ENCODE assay signal across 7 mouse cellular contexts in genomic region chrX:20662716-20663443, GRCm38 (mm10). TPM values are rescaled to one million over a fixed set of nuclear protein-coding genes. Genes with fewer than 3 reads are reported as not detected.
A peak's percentile ranks its signal among the peaks of the same experiment; 100 is the strongest.
DNase-seq lines count a peak whose midpoint lies in the region; ATAC-seq lines count a peak whose summit lies in the region.

No protein-coding gene starts in this region.

- H3K4me2 ChIP-seq in intestine, embryonic 16.5 days (ENCODE audit: low read depth, low read length): peak overlapping the region; percentile 62
- peak overlapping the region; percentile 60 for H3K4me2 ChIP-seq in midbrain, embryonic 11.5 days

- peak; percentile 84 for ATAC-seq in intestine, embryonic 16.5 days
- peak; percentile 90 for ATAC-seq in midbrain, embryonic 11.5 days (ENCODE audit: low FRiP score)

- peak overlapping the region; percentile 84 for H3K9ac ChIP-seq in intestine, embryonic 16.5 days (ENCODE audit: low read depth, low read length)
- H3K9ac ChIP-seq in midbrain, embryonic 11.5 days (ENCODE audit: low read length): peak overlapping the region; percentile 75

- peak overlapping the region; percentile 68 for H3K27ac ChIP-seq in intestine, embryonic 16.5 days (ENCODE audit: low read length)
- H3K27ac ChIP-seq in midbrain, embryonic 11.5 days (ENCODE audit: low read depth, low read length): peak overlapping the region; percentile 57; the same call in 1 of the 2 replicates

- no peaks in the 10 kb centered on the region for H3K9me3 ChIP-seq in intestine, embryonic 16.5 days (ENCODE audit: control insufficient read depth, low read length)
- H3K9me3 ChIP-seq in midbrain, embryonic 11.5 days (ENCODE audit: control insufficient read depth, low read length): no peaks in the 10 kb centered on the region

- intact Hi-C loops in gastrocnemius, postnatal 36 days (cut with DNase I): loop anchor here (1.0 to 5.0 kb wide), 2 partner anchors 108 to 154 kb away; no protein-coding TSS in a partner anchor
- intact Hi-C loops in left cerebral cortex, postnatal 36 days (cut with DNase I): loop anchor here (5.0 to 10.0 kb wide), 2 partner anchors 109 to 282 kb away; no protein-coding TSS in a partner anchor

- H3K27me3 ChIP-seq in intestine, embryonic 16.5 days (replicated peaks; ENCODE audit: control insufficient read depth, insufficient read depth, low read length): no peaks in the 10 kb centered on the region
- no peaks in the 10 kb centered on the region for H3K27me3 ChIP-seq in midbrain, embryonic 11.5 days (ENCODE audit: control insufficient read depth, insufficient read depth, low read length)

- H3K36me3 ChIP-seq in intestine, embryonic 16.5 days (ENCODE audit: control insufficient read depth, insufficient read depth, low read length): no peaks in the 10 kb centered on the region
- no peaks in the 10 kb centered on the region for H3K36me3 ChIP-seq in midbrain, embryonic 11.5 days (ENCODE audit: control insufficient read depth, insufficient read depth, low read length)

- H3K4me1 ChIP-seq in intestine, embryonic 16.5 days (ENCODE audit: control insufficient read depth, insufficient read depth, low read length): no peaks in the 10 kb centered on the region
- H3K4me1 ChIP-seq in midbrain, embryonic 11.5 days (ENCODE audit: control insufficient read depth, insufficient read depth, low read length): peaks cover 6% of the 10 kb centered on the region

- peak; percentile 88 for DNase-seq in adrenal gland, adult 2 months
- DNase-seq in embryo, embryonic 11.5 days (ENCODE audit: low read depth, low spot score): peak; percentile 76
- peak; percentile 65 to 71 for DNase-seq in gastrocnemius, postnatal 36 days
- peak; percentile 67 to 77 for DNase-seq in left cerebral cortex, postnatal 36 days (ENCODE audit: low spot score in 2 of 2)
- DNase-seq in midbrain, embryonic 11.5 days (ENCODE audit: low spot score, missing footprints): peak; percentile 94
- peak; percentile 78 for DNase-seq in skeletal muscle tissue, adult 2 months (ENCODE audit: low read depth, low spot score)

- H3K4me3 ChIP-seq in intestine, embryonic 16.5 days (ENCODE audit: low read length): peak overlapping the region; percentile 64
- peak overlapping the region; percentile 61 for H3K4me3 ChIP-seq in midbrain, embryonic 11.5 days (ENCODE audit: low read depth, low read length)

- 14% methylated on average over 27 of the region's 28 CpGs for WGBS in intestine, embryonic 16.5 days
- 16% methylated on average over 26 of the region's 28 CpGs for WGBS in midbrain, embryonic 11.5 days

RNA-seq across cellular contexts. Expression of gene Uba1, which starts 4.8 kb away (rescaled TPM):
- 100 to 1,000 TPM; 395 to 455 TPM for total RNA-seq in adrenal gland, adult 2 months (2021)
- 426 and 599 TPM in 2 replicates for polyA plus RNA-seq in adrenal gland, adult 2 months (2012; rRNA removed)
- total RNA-seq in gastrocnemius, postnatal 36 days (2021): 100 to 1,000 TPM; 130 to 151 TPM
- 185 and 187 TPM in 2 replicates for polyA plus RNA-seq in intestine, embryonic 16.5 days (2015; fragmentation: Nextera tagmentation; extraction: Ambion mirVana)
- 100 to 1,000 TPM; 334 to 347 TPM for total RNA-seq in left cerebral cortex, postnatal 36 days (2021)
- 278 and 279 TPM in 2 replicates for polyA plus RNA-seq in midbrain, embryonic 11.5 days (2014; fragmentation: Nextera tagmentation; extraction: Ambion mirVana)

RNA-seq across cellular contexts. Expression of gene Cdk16, which starts 24.9 kb away (rescaled TPM):
- 100 to 1,000 TPM; 145 to 176 TPM for total RNA-seq in adrenal gland, adult 2 months (2021)
- polyA plus RNA-seq in adrenal gland, adult 2 months (2012; rRNA removed): 244 and 254 TPM in 2 replicates
- 100 to 1,000 TPM; 112 to 126 TPM for total RNA-seq in gastrocnemius, postnatal 36 days (2021)
- 83.0 and 89.0 TPM in 2 replicates for polyA plus RNA-seq in intestine, embryonic 16.5 days (2015; fragmentation: Nextera tagmentation; extraction: Ambion mirVana)
- total RNA-seq in left cerebral cortex, postnatal 36 days (2021): 100 to 1,000 TPM; 265 to 299 TPM
- polyA plus RNA-seq in midbrain, embryonic 11.5 days (2014; fragmentation: Nextera tagmentation; extraction: Ambion mirVana): 86.5 and 98.7 TPM in 2 replicates

RNA-seq across cellular contexts. Expression of gene Usp11, which starts 40.8 kb away (rescaled TPM):
- 10 to 100 TPM; 23.4 to 25.5 TPM for total RNA-seq in adrenal gland, adult 2 months (2021)
- 13.6 and 14.7 TPM in 2 replicates for polyA plus RNA-seq in adrenal gland, adult 2 months (2012; rRNA removed)
- 1 to 10 TPM; 1.1 to 1.9 TPM for total RNA-seq in gastrocnemius, postnatal 36 days (2021)
- 25.6 and 27.6 TPM in 2 replicates for polyA plus RNA-seq in intestine, embryonic 16.5 days (2015; fragmentation: Nextera tagmentation; extraction: Ambion mirVana)
- 100 to 1,000 TPM; 100 to 114 TPM for total RNA-seq in left cerebral cortex, postnatal 36 days (2021)
- polyA plus RNA-seq in midbrain, embryonic 11.5 days (2014; fragmentation: Nextera tagmentation; extraction: Ambion mirVana): 78.4 and 80.5 TPM in 2 replicates

RNA-seq across cellular contexts. Expression of gene Ndufb11, which starts 45.5 kb away (rescaled TPM):
- 100 to 1,000 TPM; 316 to 341 TPM for total RNA-seq in adrenal gland, adult 2 months (2021)
- polyA plus RNA-seq in adrenal gland, adult 2 months (2012; rRNA removed): 86.3 and 101 TPM in 2 replicates
- total RNA-seq in gastrocnemius, postnatal 36 days (2021): 100 to 1,000 TPM; 396 to 423 TPM
- polyA plus RNA-seq in intestine, embryonic 16.5 days (2015; fragmentation: Nextera tagmentation; extraction: Ambion mirVana): 269 and 279 TPM in 2 replicates
- 100 to 1,000 TPM; 142 to 160 TPM for total RNA-seq in left cerebral cortex, postnatal 36 days (2021)
- 193 and 197 TPM in 2 replicates for polyA plus RNA-seq in midbrain, embryonic 11.5 days (2014; fragmentation: Nextera tagmentation; extraction: Ambion mirVana)

RNA-seq across cellular contexts. Expression of gene Rbm10, which starts 45.6 kb away (rescaled TPM):
- total RNA-seq in adrenal gland, adult 2 months (2021): 10 to 100 TPM; 29.6 to 39.5 TPM
- polyA plus RNA-seq in adrenal gland, adult 2 months (2012; rRNA removed): 50.0 and 63.8 TPM in 2 replicates
- total RNA-seq in gastrocnemius, postnatal 36 days (2021): 10 to 100 TPM; 11.0 to 12.4 TPM
- polyA plus RNA-seq in intestine, embryonic 16.5 days (2015; fragmentation: Nextera tagmentation; extraction: Ambion mirVana): 55.1 and 55.3 TPM in 2 replicates
- 10 to 100 TPM; 42.1 to 51.6 TPM for total RNA-seq in left cerebral cortex, postnatal 36 days (2021)
- polyA plus RNA-seq in midbrain, embryonic 11.5 days (2014; fragmentation: Nextera tagmentation; extraction: Ambion mirVana): 56.8 and 72.4 TPM in 2 replicates

Comparison
In these comparisons a context has a peak if more than half of its experiments do, and no peak if none do; other contexts are left out.
1. Peak in every context shown above with its lines: DNase-seq, ATAC-seq, H3K4me3 ChIP-seq and H3K27ac ChIP-seq.
2. RNA of gene Usp11, which starts 40.8 kb away (total RNA-seq): 100 to 114 TPM in left cerebral cortex, postnatal 36 days and 23.4 to 25.5 TPM in adrenal gland, adult 2 months; 1.1 to 1.9 TPM in gastrocnemius, postnatal 36 days; every median in the first group is over 4 times any median in the second.